Mouse (Mus musculus) megakaryocyte, embryonic 14.5 days (primary cell): ENCODE results near the gene Ublcp1.

ENCODE experiments used
- FLI1 ChIP-seq: IDR thresholded peaks from 2 replicates; pipeline ENCODE4 v1.6.1; 2012; ENCODE audit warnings: low read length, inconsistent platforms, mixed read lengths
- GATA1 ChIP-seq: IDR thresholded peaks from 3 replicates; pipeline ENCODE4 v1.6.1; 2012; ENCODE audit warnings: mixed read lengths, low read length, inconsistent platforms, borderline replicate concordance

DNA sequence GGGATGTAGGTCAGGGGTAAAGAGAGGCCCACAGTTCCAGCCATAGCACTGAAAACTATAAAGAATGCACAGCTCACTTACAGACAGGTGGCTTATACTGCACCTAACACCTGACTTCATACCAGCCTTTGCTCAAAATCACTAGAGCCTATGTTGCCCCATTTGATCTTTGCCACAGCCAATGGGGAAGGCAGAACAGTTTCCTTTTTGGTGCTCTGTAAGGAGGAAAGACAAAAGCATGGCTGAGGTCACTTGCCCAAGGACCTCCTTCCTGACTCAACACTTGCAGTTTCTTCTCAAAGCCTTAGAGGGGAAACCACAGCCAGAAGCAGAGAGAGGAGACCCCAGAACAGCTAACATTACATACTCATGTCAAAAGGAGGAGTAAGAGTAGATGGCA is 19.3 kb downstream of the Ublcp1 start:
- TF ChIP-seq GATA1, result no peak
- no peak for TF ChIP-seq FLI1
